Mouse (Mus musculus) G1E (cell line): ENCODE results near the gene Tldc2. TPM values are rescaled to one million over a fixed set of nuclear protein-coding genes. Genes with fewer than 3 reads are reported as not detected.

Source experiments
- ATAC-seq: 2 replicates; pipeline ENCODE4 v1.8.0; 2016; ENCODE audit warnings: mild to moderate bottlenecking; ENCODE audit not compliant: insufficient number of reproducible peaks, poor library complexity, low FRiP score, severe bottlenecking; ENCODE audit errors: extremely low read depth
- DNase-seq: peaks from one replicate; pipeline ENCODE4 v3.0.0; 2012; ENCODE audit warnings: low spot score
- H3K27me3 ChIP-seq: 2 replicates; pipeline ENCODE4 v1.6.1; 2012; ENCODE audit warnings: mild to moderate bottlenecking, low read length, inconsistent platforms; ENCODE audit not compliant: insufficient read depth
- H3K36me3 ChIP-seq: replicated peaks from 2 replicates; pipeline ENCODE3; 2012; ENCODE audit warnings: mild to moderate bottlenecking, inconsistent platforms
- H3K4me1 ChIP-seq: 2 replicates; pipeline ENCODE4 v1.6.1; 2012; ENCODE audit warnings: low read depth, low read length, inconsistent platforms, mixed read lengths; ENCODE audit not compliant: insufficient read depth
- H3K4me3 ChIP-seq: 2 replicates; pipeline ENCODE4 v1.5.1; 2012; ENCODE audit warnings: low read depth, mild to moderate bottlenecking, inconsistent platforms, low read length, moderate library complexity, mixed read lengths
- H3K9me3 ChIP-seq: replicated peaks from 2 replicates; pipeline ENCODE4 v1.6.1; 2012; ENCODE audit warnings: inconsistent platforms
- CTCF ChIP-seq: IDR thresholded peaks from 2 replicates; pipeline ENCODE4 v1.5.1; 2012; ENCODE audit warnings: low read depth, low read length, inconsistent platforms, mixed read lengths
- GATA1 ChIP-seq: IDR thresholded peaks from 2 replicates; pipeline ENCODE4 v1.6.1; 2012; ENCODE audit warnings: borderline replicate concordance, low read length, inconsistent platforms, mixed read lengths
- GATA2 ChIP-seq: IDR thresholded peaks from 2 replicates; pipeline ENCODE4 v1.6.1; 2012; ENCODE audit warnings: low read depth, low read length, inconsistent platforms, borderline replicate concordance
- POLR2AphosphoS5 ChIP-seq: IDR thresholded peaks from 2 replicates; pipeline ENCODE4 v1.6.1; 2012; ENCODE audit warnings: low read depth, low read length, inconsistent platforms; ENCODE audit not compliant: insufficient replicate concordance
- TAL1 ChIP-seq: conservative IDR thresholded peaks from 2 replicates; pipeline ENCODE4 v1.6.1; 2012; ENCODE audit warnings: low read depth, low read length, inconsistent platforms, mixed read lengths
- polyA plus RNA-seq: library from polyadenylated mRNA; stranded (reverse); fragments of >175 nt; gene quantifications from 2 replicates; pipeline ENCODE4 v1.2.3, GENCODE M21; 2012
- total RNA-seq, 2 experiments: library from RNA; stranded (forward) in 1 of 2; stranded (reverse) in 1 of 2; fragments of 200-1000 nt in 1 of 2; fragments of >200 nt in 1 of 2; fragmentation: Nextera tagmentation in 1 of 2; gene quantifications; 2 replicates each; pipeline ENCODE4 v1.2.3; 2014 to 2017

Tldc2 gene
- total and polyA plus RNA-seq, 3 experiments: not detected

GRCm38 (mm10) chr2:157132686-157133540 lies 46.1 kb downstream of the Tldc2 start:
- peak overlapping the region; percentile 49; the same call in 1 of the 2 replicates for H3K4me3 ChIP-seq
- H3K36me3 ChIP-seq: peaks cover 17% of the 10 kb centered on the region
- no peak for DNase-seq
- ATAC-seq: no peak
- H3K27me3 ChIP-seq: no peaks in the 10 kb centered on the region
- no peak for TF ChIP-seq POLR2AphosphoS5
- no peak for TF ChIP-seq GATA2
- TF ChIP-seq CTCF: no peak
- TF ChIP-seq TAL1: no peak
- no peak for TF ChIP-seq GATA1
- no peaks in the 10 kb centered on the region for H3K9me3 ChIP-seq
- peaks cover 57% of the 10 kb centered on the region for H3K4me1 ChIP-seq

- no peak for ATAC-seq
- Histone ChIP-seq H3K4me3 (peak overlapping the region; percentile 88), H3K4me1 (peaks cover 67% of the 10 kb centered on the region), H3K9me3 (no peaks in the 10 kb centered on the region), H3K36me3 (peaks cover 7% of the 10 kb centered on the region), H3K27me3 (no peaks in the 10 kb centered on the region)
- DNase-seq: no peak
- no peak for TF ChIP-seq GATA1
- no peak for TF ChIP-seq GATA2
- no peak for TF ChIP-seq CTCF
- no peak for TF ChIP-seq TAL1
- TF ChIP-seq POLR2AphosphoS5: no peak
These were observed 47.1 kb downstream of the Tldc2 start for GRCm38 (mm10) chr2:157133769-157134478.

GRCm38 (mm10) chr2:157134479-157134931 lies 47.6 kb downstream of the Tldc2 start:
- TF ChIP-seq TAL1: no peak
- TF ChIP-seq GATA1: no peak
- no peak for TF ChIP-seq CTCF
- H3K36me3 ChIP-seq: peaks cover 2% of the 10 kb centered on the region
- H3K4me1 ChIP-seq: peaks cover 69% of the 10 kb centered on the region
- peak overlapping the region; percentile 88 for H3K4me3 ChIP-seq
- ATAC-seq (no peak), DNase-seq (peak; percentile 40)
- H3K9me3 ChIP-seq: peaks cover 3% of the 10 kb centered on the region; the same call in 1 of the 2 replicates
- H3K27me3 ChIP-seq: no peaks in the 10 kb centered on the region

GRCm38 (mm10) chr2:157135014-157135413 lies 48.2 kb downstream of the Tldc2 start, which contains the start of gene Samhd1:
Gene Samhd1 (minus strand): TSS chr2:157135265.
- TF ChIP-seq CTCF: no peak
- TF ChIP-seq TAL1: no peak
- no peak for TF ChIP-seq GATA1
- TF ChIP-seq GATA2: no peak
- TF ChIP-seq POLR2AphosphoS5: no peak
- Histone ChIP-seq H3K4me1 (peaks cover 69% of the 10 kb centered on the region), H3K9me3 (peaks cover 7% of the 10 kb centered on the region), H3K4me3 (peak within 1 kb of the TSS; percentile 88), H3K36me3 (no peaks in the 10 kb centered on the region), H3K27me3 (no peaks in the 10 kb centered on the region)
- DNase-seq (peak; percentile 94), ATAC-seq (peak; percentile 71)

GRCm38 (mm10) chr2:157135529-157136120 lies 48.8 kb downstream of the Tldc2 start:
- H3K36me3 ChIP-seq: no peaks in the 10 kb centered on the region
- H3K9me3 ChIP-seq: peaks cover 9% of the 10 kb centered on the region
- no peak overlapping the region; the same call in 1 of the 2 replicates for H3K4me3 ChIP-seq
- no peak for DNase-seq
- TF ChIP-seq POLR2AphosphoS5 (no peak), GATA2 (no peak), CTCF (no peak), GATA1 (no peak), TAL1 (no peak)
- ATAC-seq: no peak
- no peaks in the 10 kb centered on the region for H3K27me3 ChIP-seq
- peaks cover 64% of the 10 kb centered on the region for H3K4me1 ChIP-seq
